Comparison of ENCODE assay signal across 8 mouse cellular contexts in the genomic region with DNA sequence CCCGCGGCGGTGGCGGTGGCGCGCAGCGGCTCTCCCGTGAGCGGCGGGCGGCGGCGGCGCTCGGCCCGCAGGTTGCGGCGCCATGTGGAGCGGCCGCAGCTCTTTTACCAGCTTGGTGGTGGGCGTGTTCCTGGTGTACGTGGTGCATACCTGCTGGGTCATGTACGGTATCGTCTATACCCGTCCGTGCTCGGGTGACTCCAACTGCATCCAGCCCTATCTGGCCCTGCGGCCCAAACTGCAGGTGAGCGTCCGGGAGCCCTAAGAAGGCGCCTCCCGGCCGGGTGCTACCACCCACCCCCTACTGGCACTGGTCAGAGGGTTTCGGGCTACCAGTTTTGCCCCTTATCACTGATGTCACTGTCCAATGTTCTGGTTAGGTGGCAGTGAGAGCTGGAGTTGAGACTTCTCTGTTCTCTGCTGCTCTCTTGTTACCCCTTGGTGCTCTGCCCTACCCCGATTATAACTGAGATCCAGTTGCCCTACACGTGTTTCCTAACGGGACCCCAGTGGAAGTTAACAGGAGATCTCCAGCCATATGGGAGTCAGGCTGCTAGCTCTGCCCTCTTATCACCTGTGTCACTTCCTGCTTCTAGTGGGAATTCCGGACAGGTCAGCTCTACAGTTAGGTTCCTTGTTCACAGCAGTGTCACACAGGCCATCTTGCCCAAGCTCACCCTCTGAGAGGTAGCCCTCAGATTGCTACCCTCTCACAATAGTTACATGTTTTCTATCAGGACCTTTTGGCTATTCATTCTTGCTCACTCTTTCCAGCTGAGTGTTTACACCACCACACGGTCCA. TPM values are rescaled to one million over a fixed set of nuclear protein-coding genes. Genes with fewer than 3 reads are reported as not detected.
DNase-seq lines count a peak whose midpoint lies in the region; ATAC-seq and TF ChIP-seq lines count a peak whose summit lies in the region.

No protein-coding gene starts in this region.

- no peak for DNase-seq in layer of hippocampus, adult 2 months (ENCODE audit: low spot score in 2 of 2)
- DNase-seq in layer of hippocampus, adult 9-10 months (ENCODE audit: low spot score) = no peak
- DNase-seq in adipocyte (ENCODE audit: low spot score) = peak; percentile 14
- no peak for DNase-seq in forebrain, embryonic 14.5 days (ENCODE audit: low spot score)
- DNase-seq in liver, embryonic 14.5 days (ENCODE audit: low read depth in 3 of 3, low spot score in 3 of 3) = peak in 1 of 3 experiments; percentile 17
- no peak for DNase-seq in gastrocnemius, postnatal 36 days
- DNase-seq in frontal cortex, postnatal 25 days (ENCODE audit: low spot score in 2 of 2) = no peak

- H3K9ac ChIP-seq in forebrain, embryonic 14.5 days (ENCODE audit: low read length) = peak overlapping the region; percentile 87
- peak overlapping the region; percentile 76 for H3K9ac ChIP-seq in liver, embryonic 14.5 days (replicated peaks)

- peaks cover 13% of the 10 kb centered on the region for H3K4me1 ChIP-seq in forebrain, embryonic 14.5 days (ENCODE audit: control insufficient read depth, insufficient read depth, low read length)
- H3K4me1 ChIP-seq in liver, embryonic 14.5 days (replicated peaks; ENCODE audit: control insufficient read depth in 2 of 2, insufficient read depth in 2 of 2, low read length in 1 of 2) = peaks cover 10% of the 10 kb centered on the region in 2 experiments
- H3K4me1 ChIP-seq in small intestine, adult 2 months (ENCODE audit: control insufficient read depth, insufficient read depth, insufficient read length, low read length) = peaks cover 9% of the 10 kb centered on the region

- no peaks in the 10 kb centered on the region for H3K27me3 ChIP-seq in forebrain, embryonic 14.5 days (replicated peaks; ENCODE audit: control insufficient read depth, insufficient read depth, low read length)
- no peaks in the 10 kb centered on the region for H3K27me3 ChIP-seq in liver, embryonic 14.5 days (ENCODE audit: control insufficient read depth, insufficient read depth, low read length)
- no peaks in the 10 kb centered on the region for H3K27me3 ChIP-seq in small intestine, adult 2 months (ENCODE audit: control insufficient read depth, insufficient read depth, low read length)

- peak; percentile 85 for ATAC-seq in forebrain, embryonic 14.5 days
- peak; percentile 70 for ATAC-seq in liver, embryonic 14.5 days (ENCODE audit: insufficient read depth)

- 4% methylated on average over 36 of the region's 39 CpGs for WGBS in forebrain, embryonic 14.5 days
- WGBS in liver, embryonic 14.5 days (ENCODE audit: insufficient replicate concordance) = 3% methylated on average over 39 of the region's 39 CpGs
- WGBS in small intestine, adult 2 months = 1% methylated on average over 39 of the region's 39 CpGs

- peaks cover 37% of the 10 kb centered on the region for H3K36me3 ChIP-seq in forebrain, embryonic 14.5 days (ENCODE audit: control insufficient read depth, insufficient read depth, low read length)
- peaks cover 22% of the 10 kb centered on the region for H3K36me3 ChIP-seq in liver, embryonic 14.5 days (replicated peaks; ENCODE audit: control insufficient read depth, insufficient read depth, low read depth)
- peaks cover 21% of the 10 kb centered on the region for H3K36me3 ChIP-seq in small intestine, adult 2 months (ENCODE audit: control insufficient read depth, insufficient read depth, low read length)

- intact Hi-C loops in gastrocnemius, postnatal 36 days (cut with DNase I) = loop anchor here (5.0 to 10.0 kb wide), 2 partner anchors 92 to 270 kb away; no protein-coding TSS in a partner anchor

- TF ChIP-seq CTCF in layer of hippocampus, adult 2 months (conservative IDR thresholded peaks at IDR 0.05) = no peak
- TF ChIP-seq CTCF in liver, embryonic 14.5 days (IDR thresholded peaks at IDR 0.05; ENCODE audit: low read depth) = peak; percentile 7; the same call in 1 of the 2 replicates
- no peak for TF ChIP-seq CTCF in small intestine, adult 2 months (IDR thresholded peaks at IDR 0.05; ENCODE audit: extremely low read depth, insufficient read length, insufficient replicate concordance, low read depth, low read length)

- no peak for TF ChIP-seq EP300 in liver, embryonic 14.5 days (IDR thresholded peaks at IDR 0.05; ENCODE audit: low read depth)

- peak overlapping the region; percentile 93 for H3K4me3 ChIP-seq in layer of hippocampus, adult 2 months
- H3K4me3 ChIP-seq in forebrain, embryonic 14.5 days (ENCODE audit: low read depth, low read length) = peak overlapping the region; percentile 63
- peak overlapping the region; percentile 82 to 93 for H3K4me3 ChIP-seq in liver, embryonic 14.5 days (ENCODE audit: insufficient read depth in 1 of 2, low read depth in 2 of 2, low read length in 2 of 2)
- H3K4me3 ChIP-seq in small intestine, adult 2 months (ENCODE audit: low read depth, low read length) = peak overlapping the region; percentile 93

- TF ChIP-seq POLR2A in small intestine, adult 2 months (IDR thresholded peaks at IDR 0.05; ENCODE audit: low read depth, low read length) = no peak

- H3K9me3 ChIP-seq in forebrain, embryonic 14.5 days (replicated peaks; ENCODE audit: control insufficient read depth, low read length) = no peaks in the 10 kb centered on the region
- H3K9me3 ChIP-seq in liver, embryonic 14.5 days (ENCODE audit: control insufficient read depth, low read length) = no peaks in the 10 kb centered on the region

- H3K4me2 ChIP-seq in forebrain, embryonic 14.5 days (ENCODE audit: low read length) = peak overlapping the region; percentile 95
- H3K4me2 ChIP-seq in liver, embryonic 14.5 days (ENCODE audit: low read depth) = peak overlapping the region; percentile 96

- H3K27ac ChIP-seq in layer of hippocampus, adult 2 months = peak overlapping the region; percentile 89
- peak overlapping the region; percentile 66; the same call in 1 of the 2 replicates for H3K27ac ChIP-seq in forebrain, embryonic 14.5 days (ENCODE audit: low read depth, low read length)
- peak overlapping the region; percentile 52 for H3K27ac ChIP-seq in liver, embryonic 14.5 days
- peak overlapping the region; percentile 67 for H3K27ac ChIP-seq in small intestine, adult 2 months (ENCODE audit: insufficient read depth, low read depth, low read length)

RNA-seq across cellular contexts. Expression of gene Clptm1l, which starts 0.6 kb away (rescaled TPM):
- total RNA-seq in layer of hippocampus, adult 2 months (2021) = 100 to 1,000 TPM; 124 to 131 TPM
- 119 and 126 TPM in 2 replicates for polyA plus RNA-seq in forebrain, embryonic 14.5 days (2014; fragmentation: Nextera tagmentation; extraction: Ambion mirVana)
- 53.1 and 57.7 TPM in 2 replicates for polyA plus RNA-seq in liver, embryonic 14.5 days (2012; rRNA removed)
- polyA plus RNA-seq in liver, embryonic 14.5 days (2014; fragmentation: Nextera tagmentation; extraction: Ambion mirVana) = 58.9 and 67.7 TPM in 2 replicates
- polyA plus RNA-seq in small intestine, adult 2 months (2012; rRNA removed) = 107 and 134 TPM in 2 replicates
- total RNA-seq in gastrocnemius, postnatal 36 days (2021) = 10 to 100 TPM; 28.8 to 30.1 TPM

RNA-seq across cellular contexts. Expression of gene Tert, which starts 22.4 kb away (rescaled TPM):
- total RNA-seq in layer of hippocampus, adult 2 months (2021) = 1 to 10 TPM; 3.6 to 5.0 TPM
- polyA plus RNA-seq in forebrain, embryonic 14.5 days (2014; fragmentation: Nextera tagmentation; extraction: Ambion mirVana) = 1.8 and 3.1 TPM in 2 replicates
- 2.2 and 2.6 TPM in 2 replicates for polyA plus RNA-seq in liver, embryonic 14.5 days (2012; rRNA removed)
- polyA plus RNA-seq in liver, embryonic 14.5 days (2014; fragmentation: Nextera tagmentation; extraction: Ambion mirVana) = 0.47 and 0.62 TPM in 2 replicates
- 1.0 and 3.5 TPM in 2 replicates for polyA plus RNA-seq in small intestine, adult 2 months (2012; rRNA removed)
- total RNA-seq in gastrocnemius, postnatal 36 days (2021) = under 1 TPM in 1 of 2 experiments, not detected in 1; 0.30 TPM
